Mouse (Mus musculus) kidney, adult 2 months (tissue): ENCODE data around the gene Cks1brt. TPM values are rescaled to one million over a fixed set of nuclear protein-coding genes. Genes with fewer than 3 reads are reported as not detected.
A peak's percentile ranks its signal among the peaks of the same experiment; 100 is the strongest.
"Not testable (repeated sequence)": the region's sequence is repeated elsewhere in the genome, so short reads cannot be mapped to it uniquely, and the experiment has no call there.

Experiments
- DNase-seq: peaks from one replicate; pipeline ENCODE4 v3.0.0; 2021
- H3K27ac ChIP-seq: fragments of 200-500 bp; 2 replicates; pipeline ENCODE4 v1.5.1; 2012; ENCODE audit warnings: low read depth, low read length, control low read depth, inconsistent platforms; ENCODE audit not compliant: insufficient read depth
- H3K27me3 ChIP-seq: fragments of 200-500 bp; replicated peaks from 2 replicates; pipeline ENCODE4 v1.6.1; 2012; ENCODE audit warnings: mild to moderate bottlenecking, moderate library complexity, low read length, inconsistent platforms; ENCODE audit not compliant: control insufficient read depth, insufficient read depth
- H3K36me3 ChIP-seq: fragments of 200-500 bp; 2 replicates; pipeline ENCODE4 v1.6.1; 2012; ENCODE audit warnings: mild to moderate bottlenecking, moderate library complexity, low read length, inconsistent platforms; ENCODE audit not compliant: control insufficient read depth, insufficient read depth
- H3K4me1 ChIP-seq: fragments of 200-500 bp; 2 replicates; pipeline ENCODE4 v1.6.1; 2011; ENCODE audit warnings: low read length; ENCODE audit not compliant: control insufficient read depth, insufficient read depth
- H3K4me3 ChIP-seq: fragments of 200-500 bp; 2 replicates; pipeline ENCODE4 v1.5.1; 2011; ENCODE audit warnings: mild to moderate bottlenecking, low read depth, low read length, control low read depth; ENCODE audit not compliant: insufficient read depth
- CTCF ChIP-seq: fragments of 200-500 bp; conservative IDR thresholded peaks from 2 replicates; pipeline ENCODE4 v1.5.1; 2011; ENCODE audit warnings: low read depth, mild to moderate bottlenecking, control low read depth, low read length, moderate library complexity, mixed read lengths; ENCODE audit not compliant: insufficient read depth, insufficient read length
- POLR2A ChIP-seq: fragments of 200-500 bp; IDR thresholded peaks from one replicate; pipeline ENCODE4 v1.6.1; 2011; ENCODE audit warnings: low read depth, low read length, control low read depth
- whole genome bisulfite sequencing: fragments of 180-500 bp; shearing (Covaris S2); methylation state at CpG from one replicate; pipeline ENCODE4 v1.1.7; 2018; 5-methylcytosine and 5-hydroxymethylcytosine counted together
- polyA plus RNA-seq: library from polyadenylated mRNA; depleted of rRNA; stranded (reverse); fragments of >200 nt; gene quantifications from 2 replicates; pipeline ENCODE4 v1.2.3, GENCODE M21; 2012; rRNA removed

The Cks1brt gene
- not detected in 2 replicates for polyA plus RNA-seq

DNA sequence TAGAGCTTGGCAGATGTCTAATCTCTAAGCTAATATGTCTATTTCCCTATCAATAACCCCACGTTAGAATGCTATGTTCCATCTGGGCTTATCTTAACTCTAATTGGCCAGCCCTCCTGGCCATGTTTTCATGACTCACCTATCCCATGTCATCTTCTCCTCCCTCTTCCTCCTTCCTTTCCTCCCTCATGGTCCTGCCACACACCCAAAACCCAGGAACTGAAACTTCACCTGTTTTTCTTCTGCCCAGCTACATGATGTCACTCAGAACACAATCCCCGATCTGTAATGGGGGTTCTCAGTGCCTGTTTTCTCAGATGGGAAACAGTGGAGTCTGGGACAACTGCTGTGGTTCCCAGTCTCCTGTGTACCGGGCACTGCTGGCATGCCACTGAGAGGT lies at the start of gene Cks1brt:
Cks1brt (plus strand) TSS at position 301 of the 400 bp plus-strand sequence.
- no peaks in the 10 kb centered on the region for H3K27me3 ChIP-seq
- no peaks in the 10 kb centered on the region for H3K4me1 ChIP-seq
- no peaks in the 10 kb centered on the region for H3K36me3 ChIP-seq
- no peak for TF ChIP-seq POLR2A
- TF ChIP-seq CTCF: no peak
- WGBS: 89% methylated on average over 3 of the region's 3 CpGs
- H3K27ac ChIP-seq: no peak within 1 kb of the TSS
- H3K4me3 ChIP-seq: no peak within 1 kb of the TSS
- DNase-seq: no peak

DNA sequence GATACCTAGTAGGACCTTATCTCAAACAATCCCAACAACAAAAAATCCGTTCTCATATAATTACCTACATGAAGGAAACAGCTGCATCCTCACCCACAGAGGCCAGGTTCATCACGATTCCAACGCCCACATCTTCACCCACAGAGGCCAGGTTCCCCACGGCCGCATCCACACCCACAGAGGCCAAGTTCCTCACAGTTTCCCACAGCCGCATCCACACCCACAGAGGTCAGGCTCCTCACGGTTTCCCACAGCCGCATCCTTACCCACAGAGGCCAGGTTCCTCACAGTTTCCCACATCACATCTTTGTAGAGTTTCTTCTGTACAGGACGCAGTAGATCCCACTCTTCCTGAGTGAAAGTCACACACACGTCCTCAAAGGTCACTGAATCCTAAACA lies 38.5 kb upstream of the Cks1brt start:
- no peak for DNase-seq
- WGBS: 93% methylated on average over 10 of the region's 10 CpGs

GRCm38 (mm10) chr8:85115501-85115900 lies 36.2 kb upstream of the Cks1brt start:
- 81% methylated on average over 4 of the region's 4 CpGs for WGBS
- TF ChIP-seq POLR2A: no peak
- no peak for TF ChIP-seq CTCF
- Histone ChIP-seq H3K27ac (no peak overlapping the region), H3K4me1 (peaks cover 7% of the 10 kb centered on the region), H3K36me3 (peaks cover 6% of the 10 kb centered on the region), H3K4me3 (no peak overlapping the region), H3K27me3 (no peaks in the 10 kb centered on the region)
- no peak for DNase-seq

More for the DNA sequence above, 38.5 kb upstream of the Cks1brt start:
- Histone ChIP-seq H3K27me3 (no peaks in the 10 kb centered on the region), H3K4me1 (no peaks in the 10 kb centered on the region), H3K36me3 (peaks cover 14% of the 10 kb centered on the region), H3K4me3 (no peak overlapping the region), H3K27ac (no peak overlapping the region)
- TF ChIP-seq CTCF (no peak), POLR2A (no peak)

GRCm38 (mm10) chr8:85116984-85117383 lies 34.7 kb upstream of the Cks1brt start:
- 91% methylated on average over 7 of the region's 7 CpGs for WGBS
- Histone ChIP-seq H3K36me3 (no peaks in the 10 kb centered on the region), H3K4me1 (peaks cover 7% of the 10 kb centered on the region), H3K27ac (no peak overlapping the region), H3K27me3 (no peaks in the 10 kb centered on the region), H3K4me3 (no peak overlapping the region)
- no peak for DNase-seq
- TF ChIP-seq POLR2A (no peak), CTCF (no peak)

GRCm38 (mm10) chr8:85119052-85119981 lies 32.4 kb upstream of the Cks1brt start:
- 6% methylated on average over 37 of the region's 37 CpGs for WGBS
- peak overlapping the region; percentile 59 for H3K27ac ChIP-seq
- H3K27me3 ChIP-seq: no peaks in the 10 kb centered on the region
- H3K4me1 ChIP-seq: peaks cover 7% of the 10 kb centered on the region
- DNase-seq: peak; percentile 96
- H3K4me3 ChIP-seq: peak overlapping the region; percentile 86
- TF ChIP-seq POLR2A: peak; percentile 14
- 0 out of 2 replicates have a peak, but pooled peaks have one; percentile 2 for TF ChIP-seq CTCF
- H3K36me3 ChIP-seq: no peaks in the 10 kb centered on the region

GRCm38 (mm10) chr8:85120251-85120650 lies 31.5 kb upstream of the Cks1brt start:
- H3K27ac ChIP-seq, H3K36me3 ChIP-seq, H3K27me3 ChIP-seq, H3K4me3 ChIP-seq, H3K4me1 ChIP-seq, DNase-seq: not testable (repeated sequence)
- WGBS: 83% methylated on average over 5 of the region's 5 CpGs

DNA sequence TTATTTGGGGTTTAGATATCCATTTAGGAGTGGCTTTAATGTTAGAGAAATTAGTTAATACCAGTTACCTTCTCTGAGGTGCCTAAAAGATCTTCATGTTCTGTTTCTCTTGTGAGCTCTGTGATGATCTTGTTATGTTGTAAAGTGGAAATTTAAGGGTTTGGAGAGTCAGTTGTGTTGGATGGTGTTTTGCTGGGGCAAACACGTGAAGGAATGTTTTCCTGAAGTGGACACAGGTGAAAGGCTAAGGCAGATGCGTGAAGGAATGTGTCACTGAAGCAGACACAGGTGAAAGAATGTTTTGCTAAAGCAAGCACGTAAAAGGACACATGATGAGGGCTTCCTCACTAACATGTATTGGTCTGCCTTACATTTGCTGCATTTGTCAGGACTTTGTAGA lies 28.7 kb upstream of the Cks1brt start, which contains the start of gene Zfp791:
Zfp791 (minus strand) TSS at position 101 of the 400 bp plus-strand sequence.
- peaks cover 7% of the 10 kb centered on the region for H3K4me1 ChIP-seq
- H3K27ac ChIP-seq: no peak within 1 kb of the TSS
- no peak for TF ChIP-seq CTCF
- H3K4me3 ChIP-seq: no peak within 1 kb of the TSS
- no peaks in the 10 kb centered on the region for H3K36me3 ChIP-seq
- no peaks in the 10 kb centered on the region for H3K27me3 ChIP-seq
- no peak for DNase-seq
- 76% methylated on average over 3 of the region's 3 CpGs for WGBS
